Comparison of ENCODE assay signal across 8 mouse cellular contexts in the genomic region with DNA sequence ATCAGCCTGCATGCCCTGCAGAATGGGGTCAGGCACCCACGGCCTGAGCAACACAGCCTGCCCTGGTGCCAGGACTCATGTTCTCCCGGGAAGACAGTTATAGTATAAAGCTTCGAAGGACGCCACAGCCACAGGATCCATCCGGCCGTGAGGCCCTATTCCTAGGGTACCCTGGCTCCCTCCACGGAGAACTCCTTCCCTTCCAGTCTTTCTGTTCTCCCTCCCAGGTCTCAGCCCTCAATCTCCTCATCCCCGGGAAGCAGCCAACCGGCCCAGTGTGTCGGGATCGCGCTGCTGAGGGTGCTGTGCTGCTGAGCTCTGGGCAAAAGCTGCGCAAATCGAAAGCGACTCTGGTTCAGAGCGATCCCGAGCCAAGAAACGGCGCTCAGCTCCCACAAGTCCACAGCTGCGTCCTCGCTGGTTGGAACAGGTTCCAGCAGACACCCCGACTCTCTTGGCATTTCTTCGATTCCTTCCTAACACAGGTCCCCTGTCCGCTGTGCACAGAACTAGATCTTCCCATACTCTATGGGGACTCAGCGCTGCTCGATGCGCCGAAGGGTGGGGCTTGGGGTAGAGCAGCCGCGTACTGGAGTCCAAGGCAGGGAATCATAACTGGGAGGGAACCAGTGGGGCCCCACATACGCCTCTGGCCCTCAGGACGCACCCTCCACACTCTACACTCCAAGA. TPM values are rescaled to one million over a fixed set of nuclear protein-coding genes. Genes with fewer than 3 reads are reported as not detected.
DNase-seq lines count a peak whose midpoint lies in the region; ATAC-seq lines count a peak whose summit lies in the region.

No protein-coding gene starts in this region.

- peaks cover 12% of the 10 kb centered on the region; the same call in 1 of the 2 replicates for H3K9me3 ChIP-seq in megakaryocyte, embryonic 14.5 days
- H3K9me3 ChIP-seq in liver, embryonic 13.5 days (replicated peaks): no peaks in the 10 kb centered on the region
- no peaks in the 10 kb centered on the region for H3K9me3 ChIP-seq in stomach, embryonic 16.5 days (replicated peaks; ENCODE audit: control insufficient read depth, low read length)

- H3K36me3 ChIP-seq in megakaryocyte, embryonic 14.5 days (replicated peaks; ENCODE audit: low read length): no peaks in the 10 kb centered on the region
- H3K36me3 ChIP-seq in liver, embryonic 13.5 days: no peaks in the 10 kb centered on the region
- H3K36me3 ChIP-seq in stomach, embryonic 16.5 days (ENCODE audit: control insufficient read depth, insufficient read depth, low read length): no peaks in the 10 kb centered on the region

- peak overlapping the region; percentile 58 for H3K4me2 ChIP-seq in liver, embryonic 13.5 days
- peak overlapping the region; percentile 88 for H3K4me2 ChIP-seq in stomach, embryonic 16.5 days (ENCODE audit: low read depth, low read length)

- ATAC-seq in megakaryocyte, adult 5-6 weeks (ENCODE audit: poor library complexity, severe bottlenecking): no peak
- no peak for ATAC-seq in liver, embryonic 13.5 days (ENCODE audit: low read depth)
- ATAC-seq in stomach, embryonic 16.5 days (ENCODE audit: insufficient read depth, low FRiP score): peak; percentile 71; the same call in 1 of the 2 replicates

- no peak overlapping the region for H3K9ac ChIP-seq in liver, embryonic 13.5 days
- peak overlapping the region; percentile 63 for H3K9ac ChIP-seq in stomach, embryonic 16.5 days (ENCODE audit: low read length)

- 1% methylated on average over 32 of the region's 32 CpGs for WGBS in liver, embryonic 13.5 days (ENCODE audit: insufficient replicate concordance)
- WGBS in stomach, embryonic 16.5 days: under 1% methylated on average over 32 of the region's 32 CpGs

- H3K27me3 ChIP-seq in megakaryocyte, embryonic 14.5 days (replicated peaks): peaks cover 76% of the 10 kb centered on the region
- H3K27me3 ChIP-seq in liver, embryonic 13.5 days: peaks cover 74% of the 10 kb centered on the region
- H3K27me3 ChIP-seq in stomach, embryonic 16.5 days (ENCODE audit: control insufficient read depth, insufficient read depth, low read length): peaks cover 68% of the 10 kb centered on the region

- no peak overlapping the region for H3K27ac ChIP-seq in liver, embryonic 13.5 days
- H3K27ac ChIP-seq in stomach, embryonic 16.5 days (ENCODE audit: low read length): peak overlapping the region; percentile 53; the same call in 1 of the 2 replicates

- DNase-seq in embryo, embryonic 10.5 days (ENCODE audit: low spot score): peak; percentile 59
- DNase-seq in heart, postnatal 4 days: peak; percentile 9
- DNase-seq in liver, embryonic 13.5 days: no peak
- no peak for DNase-seq in right cerebral cortex, postnatal 14 days
- DNase-seq in thymus, postnatal 10 days (ENCODE audit: low spot score in 2 of 2): no peak

- H3K4me3 ChIP-seq in megakaryocyte, embryonic 14.5 days (replicated peaks): peak overlapping the region; percentile 92
- peak overlapping the region; percentile 46 for H3K4me3 ChIP-seq in liver, embryonic 13.5 days (replicated peaks)
- H3K4me3 ChIP-seq in stomach, embryonic 16.5 days (replicated peaks; ENCODE audit: low read length): peak overlapping the region; percentile 57

- H3K4me1 ChIP-seq in megakaryocyte, embryonic 14.5 days: peaks cover 20% of the 10 kb centered on the region
- H3K4me1 ChIP-seq in liver, embryonic 13.5 days (replicated peaks): 0 out of 2 replicates have a peak, but pooled peaks cover 3% of the 10 kb centered on the region
- peaks cover 10% of the 10 kb centered on the region for H3K4me1 ChIP-seq in stomach, embryonic 16.5 days (ENCODE audit: control insufficient read depth, insufficient read depth, low read length)

RNA-seq across cellular contexts. Expression of a gene that starts 11.0 kb away (rescaled TPM):
- polyA plus RNA-seq in megakaryocyte, embryonic 14.5 days (2012; ENCODE audit: insufficient read depth, low replicate concordance): not detected in 2 replicates
- not detected in 2 replicates for total RNA-seq in megakaryocyte, adult 5-6 weeks (2015)
- not detected in 2 replicates for total RNA-seq in megakaryocyte, adult 5-6 weeks (2017)
- total RNA-seq in heart, postnatal 4 days (2021): 10 to 100 TPM; 12.4 to 15.5 TPM
- polyA plus RNA-seq in liver, embryonic 13.5 days (2015; fragmentation: Nextera tagmentation; extraction: Ambion mirVana): 0.25 and 0.49 TPM in 2 replicates
- 1.1 and 1.8 TPM in 2 replicates for polyA plus RNA-seq in stomach, embryonic 16.5 days (2015; fragmentation: Nextera tagmentation; extraction: Ambion mirVana)

Comparison
In these comparisons a context has a peak if more than half of its experiments do, and no peak if none do; other contexts are left out.
1. DNase-seq: peak in embryo, embryonic 10.5 days (single experiment) and heart, postnatal 4 days (single experiment); none in liver, embryonic 13.5 days (single experiment), right cerebral cortex, postnatal 14 days (single experiment) and thymus, postnatal 10 days (0 of 2).
2. Peak in every context shown above with its lines, with median percentiles within 50 percentile points of each other: H3K4me3 ChIP-seq.